Mouse (Mus musculus) retina, postnatal 1 day (tissue): ENCODE measurements around the gene Tcta.
"Not testable (repeated sequence)": the region's sequence is repeated elsewhere in the genome, so short reads cannot be mapped to it uniquely, and the experiment has no call there.

Experiments used
- DNase-seq: peaks from one replicate; pipeline ENCODE4 v3.0.0-alpha.2; 2012

Gene Tcta

DNA sequence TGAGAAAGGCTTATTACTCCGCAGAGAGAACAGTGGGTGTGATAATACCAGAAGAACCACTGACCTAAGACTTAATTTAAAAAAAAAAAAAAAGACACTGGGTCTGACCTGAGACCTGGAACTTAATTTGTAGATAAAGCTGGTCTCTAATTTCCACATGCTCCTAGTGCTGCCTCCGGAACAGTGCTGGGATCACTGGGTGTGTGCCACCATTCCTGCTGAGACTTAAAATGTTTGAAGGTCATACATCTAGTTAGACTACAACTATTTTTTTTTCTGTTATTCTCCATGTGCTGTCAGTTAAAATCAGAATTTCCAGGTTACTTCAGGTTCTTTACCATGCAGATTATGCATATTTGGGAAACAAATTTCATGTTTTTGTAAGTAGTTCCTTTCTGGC is 2.2 kb upstream of the Tcta start:
- no peak for DNase-seq

DNA sequence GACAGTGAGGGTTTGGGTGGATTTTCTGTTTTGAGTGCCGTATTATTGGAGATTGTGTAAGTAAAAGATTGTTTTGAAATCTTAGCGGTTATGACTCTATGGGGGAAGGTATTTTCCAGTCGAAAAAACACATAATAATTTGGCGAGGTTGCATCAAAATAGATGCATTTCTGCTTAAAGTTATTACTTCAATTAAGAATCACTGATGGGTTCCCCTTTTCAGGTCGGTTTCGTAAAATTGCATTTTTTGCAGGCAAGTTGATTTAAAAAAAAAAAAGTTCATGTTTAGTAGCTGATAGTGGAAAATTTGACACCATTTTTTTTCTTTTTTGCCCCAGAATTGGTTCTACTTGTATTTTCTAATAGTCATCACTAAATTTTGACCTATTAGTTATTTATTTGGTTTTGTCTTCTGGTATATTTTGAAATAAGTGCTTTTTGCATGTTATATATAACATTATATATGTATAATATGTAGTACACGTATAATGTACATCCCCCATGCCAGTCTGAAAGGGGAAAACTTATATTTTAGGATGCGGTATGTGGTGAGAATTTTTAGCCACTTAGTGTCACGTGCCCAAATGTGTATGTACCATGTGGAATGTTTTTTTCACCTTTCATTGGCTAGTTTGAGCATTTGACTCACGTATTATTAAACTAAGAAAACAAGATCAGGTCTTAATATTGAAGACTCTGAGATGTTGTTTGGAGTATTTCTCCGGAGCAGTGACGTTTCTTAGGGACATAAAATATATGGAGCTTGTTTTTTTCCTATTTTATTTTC is 1.3 kb upstream of the Tcta start:
- no peak for DNase-seq

DNA sequence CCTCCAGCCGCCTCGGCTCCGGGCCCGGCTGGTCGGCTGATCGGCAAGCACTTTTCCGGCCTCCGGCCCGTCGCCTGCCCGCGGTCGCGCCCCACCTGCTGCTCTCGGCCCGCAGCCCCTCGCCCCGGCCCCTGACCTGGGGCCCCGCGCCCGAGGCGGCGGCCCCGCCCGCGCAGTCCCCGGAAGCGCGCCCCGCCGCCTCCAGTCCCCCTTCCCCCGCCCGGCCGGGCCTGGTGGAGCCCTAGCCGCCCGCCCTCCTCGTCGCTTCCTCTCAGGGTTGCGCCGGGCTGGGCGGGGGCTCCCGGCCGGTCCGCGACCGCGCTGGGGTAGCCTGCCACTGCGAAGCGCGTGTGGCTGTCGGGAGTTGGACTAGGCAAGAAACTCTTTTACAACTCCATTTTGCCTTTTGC is 616 bp upstream of the Tcta start:
- peak; percentile 87 for DNase-seq

DNA sequence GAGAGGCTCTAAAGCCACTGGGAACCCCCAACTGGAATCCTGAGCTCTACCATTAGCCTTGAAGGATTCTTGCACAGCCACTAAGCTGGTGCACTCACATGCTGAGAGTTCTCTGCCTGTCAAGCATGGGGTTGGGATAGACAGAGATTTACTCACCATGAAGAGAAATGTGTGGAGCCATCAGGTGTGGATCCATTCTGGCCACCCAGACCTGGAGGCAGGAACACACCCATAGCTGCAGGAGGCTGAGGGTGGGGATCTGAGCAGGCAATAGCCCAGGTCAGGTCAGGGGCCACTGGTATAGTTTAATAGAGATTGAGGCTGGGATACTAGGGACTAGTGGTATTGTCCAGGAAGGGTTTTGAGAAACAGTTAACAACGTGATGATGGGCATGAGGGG is 790 bp downstream of the Tcta start:
- no peak for DNase-seq

DNA sequence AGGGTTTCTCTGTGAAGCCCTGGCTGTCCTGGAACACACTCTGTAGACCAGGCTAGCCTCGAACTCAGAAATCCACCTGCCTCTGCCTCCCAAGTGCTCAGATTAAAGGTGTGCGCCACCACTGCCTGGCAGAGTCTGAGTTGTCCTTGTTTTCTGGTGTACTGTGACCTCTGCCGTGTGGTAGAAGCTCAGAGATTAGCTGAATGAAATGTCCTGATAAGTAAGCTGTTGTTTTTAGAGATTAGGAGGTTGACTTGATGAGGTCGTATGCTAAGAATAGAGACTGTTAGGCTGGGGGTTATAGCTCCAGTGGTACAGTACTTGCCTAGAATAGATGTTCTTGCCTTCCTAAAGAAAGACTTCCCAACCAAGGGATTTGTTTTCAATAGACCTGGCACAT is 1.2 kb downstream of the Tcta start:
- DNase-seq: peak; percentile 4

DNA sequence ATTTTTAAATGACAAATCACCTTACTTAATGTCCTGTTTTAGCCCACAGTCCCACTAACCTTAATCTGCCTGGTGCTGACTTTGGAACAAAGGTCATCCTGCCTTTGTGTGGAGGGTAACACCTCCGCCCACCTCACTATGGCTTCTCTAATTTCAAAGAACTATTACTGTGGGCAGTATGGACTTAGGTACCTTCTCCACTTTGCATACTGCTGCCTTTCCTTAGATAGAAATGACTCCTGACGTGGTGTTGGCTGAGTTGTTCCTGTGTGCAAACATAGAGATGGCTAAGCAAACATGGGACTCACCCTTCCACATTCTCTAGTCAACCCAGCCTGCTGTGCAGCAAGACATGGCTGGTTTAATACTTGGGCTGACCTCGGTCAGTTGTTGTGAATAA is 4.1 kb downstream of the Tcta start:
- no peak for DNase-seq

DNA sequence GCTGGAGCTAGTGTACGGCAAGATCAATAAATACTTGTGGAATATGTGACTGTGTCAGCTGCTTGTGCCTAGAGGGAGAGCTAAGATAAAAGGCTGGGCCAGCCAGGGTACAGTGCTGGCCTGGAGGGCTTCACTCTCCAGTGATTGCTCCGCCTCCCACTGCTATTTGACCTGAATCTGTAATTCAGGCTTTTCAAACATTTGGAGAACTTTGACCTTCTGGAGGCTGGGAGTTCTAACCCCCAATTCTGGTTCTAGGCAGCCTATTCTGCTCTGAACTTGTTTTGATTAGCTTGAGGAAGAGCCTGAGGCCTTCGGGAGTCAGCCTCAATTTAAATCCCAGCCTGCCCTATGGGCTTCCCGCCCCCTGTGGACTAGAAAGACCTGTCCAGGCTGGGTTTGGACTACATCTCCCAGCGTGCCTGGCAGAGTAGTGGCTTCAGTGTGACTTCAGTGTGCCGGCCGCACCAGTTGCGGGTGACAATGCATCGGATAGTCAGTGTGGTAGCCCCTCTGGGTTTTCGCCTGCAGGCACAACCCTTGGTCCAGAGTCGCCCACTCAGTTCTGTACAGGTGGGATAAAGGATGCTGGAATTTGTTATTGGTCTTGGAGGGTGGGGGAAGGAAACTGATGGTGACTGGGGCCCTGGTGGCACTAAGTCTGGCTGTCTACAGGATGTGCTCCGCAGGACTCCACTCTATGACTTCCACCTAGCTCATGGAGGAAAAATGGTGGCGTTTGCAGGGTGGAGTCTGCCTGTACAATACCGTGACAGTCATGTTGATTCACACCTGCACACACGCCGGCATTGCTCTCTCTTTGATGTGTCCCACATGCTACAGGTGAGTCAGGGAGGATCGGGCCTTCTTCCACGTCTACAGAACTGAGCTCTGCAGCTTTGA is 9.3 kb downstream of the Tcta start, which contains the start of gene Amt:
TSS of gene Amt (plus strand) at position 401 of the 903 bp plus-strand sequence.
- DNase-seq: peak; percentile 90

DNA sequence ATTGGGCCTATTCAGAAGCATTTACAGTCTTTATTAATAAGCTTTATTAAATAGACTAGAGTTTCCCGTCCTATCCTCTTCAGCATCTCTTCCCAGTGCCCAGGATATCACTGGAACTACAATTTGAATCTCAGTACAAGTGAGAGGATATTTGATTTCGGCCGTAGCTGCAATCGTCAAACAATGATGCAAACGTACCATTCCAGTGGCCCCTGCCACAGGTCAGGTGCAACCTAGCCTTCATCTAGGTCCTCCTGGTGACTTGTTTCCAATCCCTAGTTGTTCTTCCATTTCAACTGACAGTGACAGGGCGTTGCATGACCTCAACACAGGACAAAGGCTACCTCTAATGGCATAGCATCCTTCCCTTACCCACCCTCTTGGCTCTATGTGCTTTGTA is 15.2 kb downstream of the Tcta start:
- no peak for DNase-seq

DNA sequence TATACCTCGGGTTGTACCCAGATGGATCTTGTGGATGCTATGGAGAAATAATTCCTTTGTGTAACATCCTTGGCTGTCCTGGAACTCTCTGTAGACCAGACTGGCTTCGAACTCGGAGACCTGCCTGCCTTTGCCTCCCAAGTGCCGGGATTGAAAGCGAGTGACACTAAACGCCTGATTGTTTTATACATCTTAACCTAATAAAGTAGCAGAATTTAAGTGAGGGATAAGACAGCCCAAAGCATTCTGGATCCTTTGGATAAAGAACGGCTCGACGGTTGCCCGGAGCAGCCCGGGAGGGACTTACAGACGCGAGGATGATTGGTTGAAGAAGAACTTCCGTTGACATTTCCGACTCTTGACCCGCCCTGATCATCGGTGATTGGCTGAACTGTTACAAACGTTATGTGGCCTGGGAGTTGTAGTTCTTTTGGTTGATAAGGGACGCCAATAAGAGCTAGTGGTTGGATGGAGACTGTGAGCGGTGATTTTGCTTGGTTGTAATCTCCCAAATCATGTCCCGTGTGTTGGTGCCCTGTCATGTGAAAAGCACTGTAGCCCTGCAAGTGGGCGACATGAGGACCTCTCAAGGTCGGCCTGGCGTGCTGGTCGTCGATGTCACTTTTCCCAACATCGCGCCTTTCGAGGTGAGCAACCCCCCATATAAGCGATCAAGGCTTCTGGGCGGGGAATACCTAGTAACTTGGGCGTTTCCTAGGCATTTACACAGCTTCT is 15.8 kb downstream of the Tcta start, which contains the start of gene Nicn1:
TSS of gene Nicn1 (plus strand) at position 414 of the 735 bp plus-strand sequence.
- peak; percentile 99 for DNase-seq

DNA sequence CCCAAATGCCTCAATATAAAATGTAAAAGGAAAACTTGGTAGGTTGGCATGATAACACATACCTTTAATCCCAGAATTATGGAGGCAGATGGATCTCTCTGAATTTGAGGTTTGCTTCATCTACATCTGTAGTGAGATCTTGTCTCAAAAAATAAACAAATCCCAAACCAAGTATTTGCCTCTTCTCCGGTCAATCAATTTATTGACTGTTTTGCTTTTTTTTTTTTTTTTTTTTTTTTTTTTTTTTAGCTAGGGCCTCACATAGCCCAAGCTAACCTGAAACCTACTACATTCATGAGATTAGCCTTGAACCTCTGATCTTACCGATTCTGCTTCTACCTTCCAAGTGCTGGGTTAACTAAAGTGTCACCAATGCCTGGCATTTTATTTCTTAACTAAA is 16.6 kb downstream of the Tcta start:
- no peak for DNase-seq

DNA sequence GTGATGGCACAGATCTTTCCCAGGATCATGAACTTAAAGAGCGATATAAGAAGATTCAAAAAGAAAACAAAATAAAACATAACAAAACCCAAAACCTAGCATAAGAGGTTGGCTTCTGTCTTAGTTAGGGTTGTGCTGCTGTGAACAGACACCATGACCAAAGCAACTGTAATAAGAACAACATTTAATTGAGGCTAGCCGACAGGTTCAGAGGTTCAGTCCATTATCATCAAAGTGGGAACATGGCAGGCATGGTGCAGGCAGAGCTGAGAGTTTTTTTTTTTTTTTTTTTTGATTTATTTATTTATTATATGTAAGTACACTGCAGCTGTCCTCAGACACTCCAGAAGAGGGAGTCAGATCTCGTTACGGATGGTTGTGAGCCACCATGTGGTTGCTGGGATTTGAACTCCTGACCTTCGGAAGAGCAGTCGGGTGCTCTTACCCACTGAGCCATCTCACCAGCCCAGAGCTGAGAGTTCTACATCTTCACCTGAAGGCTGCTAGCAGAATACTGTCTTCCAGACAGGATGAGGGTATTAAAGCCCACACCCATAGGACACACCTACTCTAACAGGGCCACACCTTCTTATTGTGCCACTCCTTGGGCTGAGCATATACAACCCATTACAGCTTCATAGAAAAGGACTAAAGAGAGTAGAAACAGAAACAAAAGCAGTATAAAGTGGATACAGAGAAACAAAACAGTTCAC is 18.3 kb downstream of the Tcta start:
- DNase-seq: not testable (repeated sequence)

DNA sequence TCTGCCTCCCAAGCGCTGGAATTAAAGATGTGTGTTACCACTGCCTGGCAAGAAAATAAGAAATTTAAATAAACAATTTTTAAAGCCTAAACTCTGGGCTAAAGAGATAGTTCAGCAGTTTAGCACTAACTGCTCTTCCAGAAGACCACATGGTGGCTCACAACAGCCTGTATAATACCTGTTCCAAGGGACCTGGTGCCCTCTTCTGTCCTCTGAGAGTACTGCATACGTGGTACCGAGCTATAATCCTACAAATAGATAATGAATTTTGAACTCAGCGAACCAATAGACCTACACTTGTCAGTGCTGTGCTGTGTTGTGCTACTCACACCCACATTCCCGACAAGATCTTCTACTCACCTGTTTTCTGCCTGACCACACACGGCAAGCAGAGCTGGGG is 21.6 kb downstream of the Tcta start:
- DNase-seq: peak; percentile 87

DNA sequence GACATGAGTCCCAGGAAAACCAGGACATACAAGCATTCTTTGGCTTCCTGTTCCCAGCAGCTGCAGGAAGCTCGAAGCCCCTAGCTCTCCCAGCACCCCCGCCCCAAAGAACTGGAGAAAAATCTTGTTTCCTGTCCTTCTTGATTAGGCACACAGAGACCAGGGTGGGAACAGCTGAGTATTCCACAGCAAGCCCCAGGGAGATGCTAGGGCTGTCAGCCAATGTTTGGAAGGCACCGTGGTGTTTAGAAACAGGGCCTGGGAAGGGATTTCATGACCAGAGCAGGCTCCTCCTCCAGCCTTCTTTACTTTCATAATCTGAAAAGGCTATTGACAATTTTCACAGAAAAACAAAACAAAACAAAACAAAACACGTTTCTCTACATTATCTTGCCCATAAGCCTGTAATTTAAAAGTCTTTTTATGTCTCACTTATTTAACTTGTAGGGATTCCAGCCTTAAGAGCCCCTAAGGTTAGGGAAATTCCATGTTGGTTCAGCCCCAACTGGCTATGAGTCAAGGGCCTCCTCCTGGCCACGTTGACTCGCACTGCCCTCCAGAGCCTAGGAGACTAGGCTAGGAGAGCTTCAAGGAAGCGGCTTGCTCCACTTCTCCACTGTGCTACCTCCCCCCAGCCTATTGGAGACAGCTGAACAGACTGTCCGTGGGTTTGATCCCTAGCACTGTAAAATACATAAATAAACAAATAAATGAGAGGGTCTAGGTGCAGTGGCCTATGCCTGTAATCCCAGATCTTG is 25.7 kb downstream of the Tcta start:
- no peak for DNase-seq

DNA sequence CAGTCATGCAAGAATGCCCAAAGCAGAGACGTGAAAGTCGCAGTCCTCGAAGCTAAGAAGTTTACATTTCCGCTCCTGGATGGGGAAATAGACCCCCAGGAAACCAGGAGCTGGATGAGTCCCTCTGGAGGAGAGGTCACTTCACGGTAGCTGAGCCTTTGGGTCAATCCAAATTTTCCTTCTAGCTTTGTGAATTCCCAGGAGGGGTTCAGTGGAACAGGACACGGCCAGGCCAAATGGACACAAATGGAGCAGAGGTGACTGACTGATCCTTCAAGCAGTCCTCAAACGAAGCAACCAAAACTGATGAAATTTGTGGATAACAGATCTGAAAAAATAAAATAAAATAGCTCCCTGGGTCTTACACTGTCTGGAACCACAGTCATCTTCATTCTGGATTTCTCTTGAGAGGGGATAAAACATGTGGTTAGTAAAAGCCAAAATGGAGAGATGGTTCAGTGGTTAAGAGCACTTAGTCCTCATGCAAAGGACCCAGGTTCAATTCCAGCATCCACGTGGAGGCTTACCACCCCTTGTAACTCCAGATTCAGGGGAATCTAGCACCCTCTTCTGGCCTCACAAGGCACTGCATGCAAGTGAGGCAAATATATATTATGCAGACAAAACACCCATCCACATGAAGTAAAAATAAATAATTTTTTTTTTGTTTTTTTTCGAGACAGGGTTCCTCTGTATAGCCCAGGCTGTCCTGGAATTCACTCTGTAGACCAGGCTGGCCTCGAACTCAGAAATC is 27.1 kb downstream of the Tcta start:
- peak; percentile 49 for DNase-seq

DNA sequence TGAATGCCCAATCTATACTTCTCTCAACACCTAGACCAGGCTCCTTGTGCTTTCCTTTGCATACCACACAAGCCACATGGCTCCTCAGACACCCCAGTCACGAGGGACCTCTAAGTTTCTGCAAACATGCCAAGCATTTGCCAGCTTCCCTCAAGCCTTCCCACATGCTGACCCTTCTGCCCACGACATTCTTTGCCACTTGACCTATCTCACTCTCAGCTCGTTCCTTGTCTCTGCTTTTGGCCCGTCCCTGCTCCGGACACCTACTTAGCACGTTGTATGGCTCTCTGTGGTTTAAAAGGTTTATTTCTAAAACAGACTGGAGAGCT is 30.7 kb downstream of the Tcta start:
- no peak for DNase-seq

DNA sequence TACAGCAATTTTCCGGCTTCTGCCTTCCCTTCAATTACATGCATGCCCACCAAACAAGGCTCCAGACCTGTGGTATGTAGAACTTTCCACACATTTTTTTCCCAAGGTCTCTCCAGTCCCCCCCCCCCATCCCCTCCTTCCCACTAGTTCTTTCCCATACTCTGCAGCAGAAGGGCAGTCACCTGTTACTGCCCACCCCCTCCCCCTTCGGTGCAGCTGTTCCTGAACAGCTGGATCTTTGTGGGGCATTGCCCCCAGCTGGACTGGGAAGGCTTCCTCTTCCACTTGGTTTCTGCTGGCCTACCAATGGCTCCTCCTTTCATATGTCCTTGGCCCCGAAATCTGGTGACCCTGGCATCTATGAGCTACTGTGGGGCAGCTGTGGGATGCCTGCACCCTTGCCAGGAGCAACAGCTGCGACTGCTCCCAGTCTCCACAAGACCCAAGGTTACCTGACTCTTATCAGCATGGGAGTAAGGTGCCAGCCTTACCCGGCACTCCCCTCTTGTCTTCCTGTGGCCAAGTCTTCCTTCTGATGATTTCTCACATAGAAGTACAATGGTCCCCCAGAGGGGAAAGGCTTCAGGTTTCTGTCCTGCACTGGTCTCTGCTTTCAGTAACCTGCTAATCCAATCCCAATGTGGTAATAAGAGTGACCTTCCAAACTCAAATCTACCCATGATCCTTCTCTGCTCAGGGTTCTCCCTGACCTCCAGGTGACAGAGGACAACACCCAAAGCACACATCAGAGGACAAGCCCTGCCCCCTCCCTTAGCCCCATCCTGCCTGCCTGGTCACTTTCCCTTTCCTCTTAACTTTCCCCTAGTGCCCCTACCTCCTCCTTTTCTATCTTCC is 31.3 kb downstream of the Tcta start:
- no peak for DNase-seq

DNA sequence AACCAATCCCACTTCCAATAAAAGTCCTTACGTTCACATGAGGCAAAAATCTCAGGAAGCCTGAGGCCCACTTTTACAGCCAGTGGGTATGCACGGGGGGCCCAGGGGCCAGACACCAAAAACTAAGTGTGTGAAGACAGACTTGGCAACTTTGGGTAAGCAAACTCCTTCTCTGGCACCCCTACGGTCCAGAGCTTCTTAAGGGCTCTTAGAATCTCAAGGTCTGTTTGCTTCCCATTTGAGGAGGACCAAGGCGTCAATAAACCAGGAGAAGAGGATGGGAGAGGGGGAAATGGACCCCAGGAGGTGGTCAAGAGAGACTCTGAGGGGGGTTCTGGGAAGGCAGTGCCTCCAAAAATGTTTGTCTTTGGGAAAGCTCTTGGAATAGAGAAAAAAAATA is 32.5 kb downstream of the Tcta start:
- DNase-seq: no peak

DNA sequence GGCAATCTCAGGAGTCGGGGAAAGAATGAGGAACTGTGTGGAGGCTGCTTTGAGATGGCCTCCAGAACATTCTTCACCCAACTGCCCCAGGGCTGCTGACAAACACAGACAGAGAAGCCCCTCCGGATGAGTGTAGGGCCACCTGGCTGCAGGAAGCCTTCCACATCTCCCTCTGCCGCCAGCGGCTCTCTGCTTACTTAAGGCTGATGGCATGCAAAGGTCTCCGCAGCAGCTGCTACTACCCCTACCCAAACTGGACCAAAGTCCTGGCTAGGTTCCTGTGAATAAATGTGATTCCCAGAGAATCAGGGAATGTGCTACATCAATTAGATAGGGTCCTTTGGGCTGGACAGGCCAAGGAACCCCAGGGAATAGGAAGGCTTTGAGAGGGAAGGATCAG is 33.3 kb downstream of the Tcta start:
- no peak for DNase-seq

DNA sequence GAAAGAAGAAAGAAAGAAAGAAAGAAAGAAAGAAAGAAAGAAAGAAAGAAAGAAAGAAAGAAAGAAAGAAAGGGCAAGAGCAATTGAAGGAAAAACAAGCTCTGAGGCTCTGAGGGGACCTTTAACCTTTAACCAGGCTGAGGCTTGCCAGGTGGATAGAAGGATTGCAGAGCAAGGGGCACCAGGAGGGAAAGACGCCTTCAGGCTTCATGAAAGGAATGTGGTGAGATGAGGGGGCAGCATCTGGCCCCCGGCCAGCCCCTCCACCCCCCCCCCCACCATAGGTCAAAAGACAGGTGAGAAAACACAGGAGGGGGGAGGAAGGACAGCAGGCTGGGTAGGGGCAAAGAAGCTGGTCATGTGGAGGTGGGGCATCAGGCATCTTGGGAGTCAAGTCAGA is 34.0 kb downstream of the Tcta start:
- no peak for DNase-seq

DNA sequence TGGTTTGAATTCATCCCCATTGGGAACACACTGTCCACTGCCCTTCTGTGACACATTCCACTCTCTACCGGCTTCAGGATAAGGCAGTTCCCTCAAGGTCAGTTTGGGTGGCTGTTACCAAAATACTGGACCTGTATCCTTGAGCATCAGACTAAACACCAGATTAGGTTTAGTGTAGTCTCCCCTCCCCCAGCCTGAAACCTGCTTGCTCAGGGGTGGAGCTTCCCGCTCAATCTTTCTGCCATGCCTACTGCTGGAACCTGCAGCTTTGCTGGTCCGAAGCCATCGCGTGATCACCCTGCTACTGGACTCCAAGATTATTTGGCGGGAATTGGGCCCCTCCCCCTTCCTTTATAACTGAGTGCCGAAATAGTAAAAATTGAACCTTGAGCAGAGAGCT is 37.3 kb downstream of the Tcta start:
- not testable (repeated sequence) for DNase-seq
